Mouse (Mus musculus) hindbrain, embryonic 11.5 days (tissue): ENCODE results near the gene Adam15. TPM values are rescaled to one million over a fixed set of nuclear protein-coding genes. Genes with fewer than 3 reads are reported as not detected.

Experiments used
- ATAC-seq: fragments of 200-750 bp; cut with Nextera tagmentation; 2 replicates; pipeline ENCODE4 v1.8.0; 2017; ENCODE audit warnings: mild to moderate bottlenecking, moderate TSS enrichment, moderate library complexity; ENCODE audit not compliant: low FRiP score
- DNase-seq: peaks from one replicate; pipeline ENCODE4 v3.0.0-alpha.2; 2015; ENCODE audit warnings: low spot score
- H3K27ac ChIP-seq: fragments of 300-500 bp; sonication (generic); 2 replicates; pipeline ENCODE4 v1.5.1; 2014; ENCODE audit warnings: mild to moderate bottlenecking, low read depth, low read length
- H3K27me3 ChIP-seq: fragments of 300-500 bp; sonication (generic); 2 replicates; pipeline ENCODE4 v1.6.1; 2014; ENCODE audit warnings: mild to moderate bottlenecking, low read length, moderate library complexity, mixed read lengths; ENCODE audit not compliant: control insufficient read depth, insufficient read depth
- H3K36me3 ChIP-seq: fragments of 300-500 bp; sonication (generic); 2 replicates; pipeline ENCODE4 v1.6.1; 2014; ENCODE audit warnings: mild to moderate bottlenecking, low read length, moderate library complexity, mixed read lengths; ENCODE audit not compliant: control insufficient read depth, insufficient read depth
- H3K4me1 ChIP-seq: fragments of 300-500 bp; sonication (generic); replicated peaks from 2 replicates; pipeline ENCODE4 v1.6.1; 2014; ENCODE audit warnings: low read length, mixed read lengths; ENCODE audit not compliant: control insufficient read depth, insufficient read depth
- H3K4me2 ChIP-seq: fragments of 300-500 bp; sonication (generic); replicated peaks from 2 replicates; pipeline ENCODE4 v1.6.1; 2014; ENCODE audit warnings: mild to moderate bottlenecking, low read depth, low read length
- H3K4me3 ChIP-seq: fragments of 300-500 bp; sonication (generic); 2 replicates; pipeline ENCODE4 v1.5.1; 2014; ENCODE audit warnings: low read depth, low read length
- H3K9ac ChIP-seq: fragments of 300-500 bp; sonication (generic); 2 replicates; pipeline ENCODE4 v1.6.1; 2014; ENCODE audit warnings: low read depth, low read length
- H3K9me3 ChIP-seq: fragments of 300-500 bp; sonication (generic); 2 replicates; pipeline ENCODE4 v1.6.1; 2016; ENCODE audit warnings: low read length; ENCODE audit not compliant: control insufficient read depth
- WGBS: fragments of 180-500 bp; shearing (Covaris S2); extraction: QIAGEN DNeasy Blood & Tissue Kit; methylation state at CpG from one replicate; pipeline ENCODE4 v1.1.7; 2014; 5-methylcytosine and 5-hydroxymethylcytosine counted together
- polyA plus RNA-seq: library from polyadenylated mRNA; unstranded; fragments of >200 nt; fragmentation: Nextera tagmentation; extraction: Ambion mirVana; gene quantifications from 2 replicates; pipeline ENCODE4 v1.2.1, GENCODE M21; 2014

Adam15 gene
- polyA plus RNA-seq, 1 experiment from 2014 or later, result 17.8 TPM

GRCm38 (mm10) chr3:89347916-89348315 is 1.9 kb downstream of the Adam15 start:
- WGBS, result 76% methylated on average over 1 of the region's 1 CpGs
- ATAC-seq, result no peak
- Histone ChIP-seq H3K9me3 (no peaks in the 10 kb centered on the region), H3K4me3 (no peak overlapping the region), H3K36me3 (no peaks in the 10 kb centered on the region), H3K9ac (no peak overlapping the region), H3K27me3 (peaks cover 3% of the 10 kb centered on the region; the same call in 1 of the 2 replicates), H3K4me2 (no peak overlapping the region), H3K4me1 (peaks cover 9% of the 10 kb centered on the region), H3K27ac (no peak overlapping the region)
- no peak for DNase-seq

DNA sequence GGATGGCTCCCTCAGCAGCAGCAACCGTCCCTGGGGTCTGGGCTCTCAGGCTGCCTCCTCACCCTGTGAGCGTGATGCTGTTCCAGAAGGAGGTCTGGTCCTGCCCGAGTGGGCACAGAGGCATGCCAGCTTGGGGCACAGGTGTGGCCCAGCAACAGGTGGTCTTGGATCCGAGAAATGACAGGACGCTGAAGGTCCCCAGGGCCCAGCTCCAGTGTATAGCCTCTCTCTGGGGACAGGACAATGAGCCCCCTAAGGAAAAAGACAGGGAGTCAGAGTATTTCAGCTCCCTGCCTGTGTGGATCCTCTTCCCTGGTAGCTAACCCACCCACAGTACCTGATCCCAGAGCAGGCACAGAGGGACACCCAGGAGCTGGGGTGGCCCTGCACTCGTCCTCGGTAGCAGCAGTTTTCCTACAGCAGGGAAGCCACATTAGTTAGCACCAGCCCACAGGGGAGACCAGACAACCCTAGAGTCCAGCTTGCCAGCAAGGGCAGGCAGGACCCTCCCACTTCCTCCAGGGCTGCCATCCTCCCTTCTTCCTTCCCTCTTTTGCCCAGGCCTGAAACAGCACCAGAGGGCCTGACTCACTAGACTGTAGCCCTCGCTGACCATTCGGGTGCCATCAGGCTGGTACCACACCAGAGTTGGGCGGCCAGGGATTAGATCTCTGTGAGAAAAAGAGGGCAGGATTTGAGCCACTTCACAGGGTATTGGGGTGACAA is 2.8 kb downstream of the Adam15 start:
- H3K27ac ChIP-seq, result no peak overlapping the region
- no peak overlapping the region for H3K4me2 ChIP-seq
- peaks cover 3% of the 10 kb centered on the region; the same call in 1 of the 2 replicates for H3K27me3 ChIP-seq
- 81% methylated on average over 10 of the region's 10 CpGs for WGBS
- no peaks in the 10 kb centered on the region for H3K36me3 ChIP-seq
- no peak overlapping the region for H3K4me3 ChIP-seq
- ATAC-seq (no peak), DNase-seq (no peak)
- H3K9ac ChIP-seq, result no peak overlapping the region
- H3K4me1 ChIP-seq, result peaks cover 9% of the 10 kb centered on the region
- no peaks in the 10 kb centered on the region for H3K9me3 ChIP-seq

- ATAC-seq (no peak), DNase-seq (no peak)
- Histone ChIP-seq H3K9ac (no peak overlapping the region), H3K36me3 (no peaks in the 10 kb centered on the region), H3K4me1 (0 out of 2 replicates have a peak, but pooled peaks cover 4% of the 10 kb centered on the region), H3K27me3 (no peaks in the 10 kb centered on the region), H3K4me2 (no peak overlapping the region), H3K9me3 (no peaks in the 10 kb centered on the region), H3K4me3 (no peak overlapping the region), H3K27ac (no peak overlapping the region)
- 92% methylated on average over 7 of the region's 7 CpGs for WGBS
These were observed 6.5 kb downstream of the Adam15 start for GRCm38 (mm10) chr3:89343279-89343678.

- 91% methylated on average over 4 of the region's 4 CpGs for WGBS
- Histone ChIP-seq H3K27me3 (no peaks in the 10 kb centered on the region), H3K4me3 (no peak overlapping the region), H3K4me2 (no peak overlapping the region), H3K36me3 (no peaks in the 10 kb centered on the region), H3K9ac (no peak overlapping the region), H3K27ac (no peak overlapping the region), H3K9me3 (no peaks in the 10 kb centered on the region), H3K4me1 (0 out of 2 replicates have a peak, but pooled peaks cover 4% of the 10 kb centered on the region)
- ATAC-seq, result no peak
- DNase-seq, result no peak
These were observed 8.0 kb downstream of the Adam15 start for GRCm38 (mm10) chr3:89341794-89342193.

- no peaks in the 10 kb centered on the region for H3K36me3 ChIP-seq
- peak overlapping the region; percentile 40 for H3K4me2 ChIP-seq
- DNase-seq (peak; percentile 94), ATAC-seq (peak; percentile 38)
- H3K27me3 ChIP-seq, result no peaks in the 10 kb centered on the region
- H3K4me1 ChIP-seq, result peaks cover 9% of the 10 kb centered on the region
- 2% methylated on average over 11 of the region's 11 CpGs for WGBS
- H3K27ac ChIP-seq, result no peak overlapping the region
- H3K9me3 ChIP-seq, result no peaks in the 10 kb centered on the region
- peak overlapping the region; percentile 19; the same call in 1 of the 2 replicates for H3K4me3 ChIP-seq
- H3K9ac ChIP-seq, result peak overlapping the region; percentile 24; the same call in 1 of the 2 replicates
These were observed 9.3 kb downstream of the Adam15 start for GRCm38 (mm10) chr3:89340465-89340864.

GRCm38 (mm10) chr3:89339416-89339815 is 10.4 kb downstream of the Adam15 start:
- H3K9me3 ChIP-seq, result no peaks in the 10 kb centered on the region
- WGBS, result 28% methylated on average over 8 of the region's 8 CpGs
- no peak overlapping the region for H3K4me2 ChIP-seq
- DNase-seq (peak; percentile 92), ATAC-seq (peak; percentile 6; the same call in 1 of the 2 replicates)
- H3K4me3 ChIP-seq, result no peak overlapping the region
- H3K27ac ChIP-seq, result no peak overlapping the region
- peaks cover 9% of the 10 kb centered on the region for H3K4me1 ChIP-seq
- H3K36me3 ChIP-seq, result no peaks in the 10 kb centered on the region
- no peaks in the 10 kb centered on the region for H3K27me3 ChIP-seq
- H3K9ac ChIP-seq, result no peak overlapping the region

- H3K4me3 ChIP-seq, result peak within 1 kb of the TSS; percentile 76
- H3K4me1 ChIP-seq, result peaks cover 10% of the 10 kb centered on the region
- H3K27ac ChIP-seq, result peak within 1 kb of the TSS; percentile 82
- peak within 1 kb of the TSS; percentile 87 for H3K9ac ChIP-seq
- ATAC-seq (peak; percentile 84), DNase-seq (peak; percentile 83)
- 0 out of 2 replicates have a peak, but pooled peaks cover 6% of the 10 kb centered on the region for H3K36me3 ChIP-seq
- H3K4me2 ChIP-seq, result peak within 1 kb of the TSS; percentile 66
- H3K9me3 ChIP-seq, result no peaks in the 10 kb centered on the region
- under 1% methylated on average over 40 of the region's 44 CpGs for WGBS
- H3K27me3 ChIP-seq, result no peaks in the 10 kb centered on the region
These were observed 11.8 kb downstream of the Adam15 start, which contains the start of gene Efna4 for GRCm38 (mm10) chr3:89337721-89338578. Efna4 (minus strand) TSS chr3:89338028.

DNA sequence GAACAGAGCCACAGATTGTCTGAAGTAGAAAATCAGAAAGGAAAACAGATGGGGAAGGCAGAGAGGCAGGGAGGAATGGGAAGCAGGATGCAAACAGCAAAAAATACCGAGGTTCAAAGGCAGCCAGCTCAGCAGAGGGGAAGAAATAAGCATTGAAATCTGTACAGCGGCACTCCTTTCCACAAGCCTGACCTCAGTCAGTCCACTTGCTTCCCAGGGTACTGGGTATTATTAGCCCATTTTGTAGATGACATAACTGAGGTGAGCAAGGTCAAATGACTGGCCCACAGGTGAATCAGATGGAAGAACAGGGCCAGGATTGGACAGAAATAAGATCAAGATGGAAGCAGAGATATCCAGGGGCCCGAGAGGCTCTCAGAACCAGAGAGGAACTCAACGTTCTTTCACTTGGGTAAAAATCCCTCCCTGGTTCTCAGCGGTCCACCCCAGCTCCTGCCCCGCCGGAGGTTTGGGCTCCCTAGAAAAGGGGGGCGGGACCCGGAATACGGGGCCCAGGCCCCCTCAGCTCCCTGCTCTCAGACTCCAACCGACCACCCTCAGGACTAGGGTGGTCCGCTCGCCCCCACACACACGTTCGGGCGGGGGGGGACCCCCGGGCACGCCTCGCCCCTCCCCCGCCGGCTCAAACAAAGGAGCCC is 12.6 kb downstream of the Adam15 start:
- WGBS, result 0% methylated on average over 21 of the region's 21 CpGs
- peak overlapping the region; percentile 87 for H3K9ac ChIP-seq
- 0 out of 2 replicates have a peak, but pooled peaks cover 6% of the 10 kb centered on the region for H3K36me3 ChIP-seq
- peak overlapping the region; percentile 66 for H3K4me2 ChIP-seq
- ATAC-seq (no peak; the same call in none of the 2 replicates), DNase-seq (no peak)
- H3K27ac ChIP-seq, result peak overlapping the region; percentile 82
- no peaks in the 10 kb centered on the region for H3K9me3 ChIP-seq
- peaks cover 14% of the 10 kb centered on the region for H3K4me1 ChIP-seq
- H3K27me3 ChIP-seq, result no peaks in the 10 kb centered on the region
- peak overlapping the region; percentile 76 for H3K4me3 ChIP-seq
